Mouse (Mus musculus) kidney, adult 2 months (tissue): ENCODE measurements at regions not wholly inside any gene's neighbourhood (a gene's known extent, or its start where the extent isn't known, plus 50 kb on each side); places are given as distances from the start of the nearest gene placed in this dataset.

Experiments
- CTCF ChIP-seq: fragments of 200-500 bp; conservative IDR thresholded peaks from 2 replicates; pipeline ENCODE4 v1.5.1; 2011; ENCODE audit warnings: low read depth, mild to moderate bottlenecking, control low read depth, low read length, moderate library complexity, mixed read lengths; ENCODE audit not compliant: insufficient read depth, insufficient read length
- POLR2A ChIP-seq: fragments of 200-500 bp; IDR thresholded peaks from one replicate; pipeline ENCODE4 v1.6.1; 2011; ENCODE audit warnings: low read depth, low read length, control low read depth

DNA sequence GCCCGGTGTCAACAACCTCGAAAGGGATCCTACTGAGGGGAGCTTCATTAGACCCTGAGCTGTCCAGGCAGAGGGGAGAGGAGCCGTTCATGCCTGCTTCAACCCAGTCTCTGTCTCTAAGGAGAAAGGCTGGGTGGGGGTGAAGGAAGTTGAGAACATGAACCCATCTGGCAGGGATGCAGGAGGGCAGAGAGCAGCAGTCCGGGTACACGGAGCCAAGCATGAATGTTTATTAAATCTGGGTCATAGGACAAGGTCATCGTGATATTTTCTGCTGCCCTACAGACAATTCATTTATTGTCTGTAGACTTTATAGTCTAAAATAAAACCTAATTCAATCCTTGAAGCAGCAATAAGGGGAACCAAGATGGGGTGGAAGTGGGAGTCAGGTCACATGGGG, 105.2 kb upstream of the Tle3 start:
- no peak for TF ChIP-seq CTCF
- no peak for TF ChIP-seq POLR2A
